Mouse (Mus musculus) urinary bladder, adult 2 months (tissue): ENCODE measurements around the gene Srxn1. TPM values are rescaled to one million over a fixed set of nuclear protein-coding genes. Genes with fewer than 3 reads are reported as not detected.

Experiments used
- DNase-seq: peaks from one replicate; pipeline ENCODE4 v3.0.0; 2022; ENCODE audit warnings: low spot score
- polyA plus RNA-seq: library from polyadenylated mRNA; depleted of rRNA; stranded (reverse); fragments of >200 nt; gene quantifications from 2 replicates; pipeline ENCODE4 v1.2.3, GENCODE M21; 2012

Srxn1 gene
- polyA plus RNA-seq, 1 experiment = 46.3 TPM

DNA sequence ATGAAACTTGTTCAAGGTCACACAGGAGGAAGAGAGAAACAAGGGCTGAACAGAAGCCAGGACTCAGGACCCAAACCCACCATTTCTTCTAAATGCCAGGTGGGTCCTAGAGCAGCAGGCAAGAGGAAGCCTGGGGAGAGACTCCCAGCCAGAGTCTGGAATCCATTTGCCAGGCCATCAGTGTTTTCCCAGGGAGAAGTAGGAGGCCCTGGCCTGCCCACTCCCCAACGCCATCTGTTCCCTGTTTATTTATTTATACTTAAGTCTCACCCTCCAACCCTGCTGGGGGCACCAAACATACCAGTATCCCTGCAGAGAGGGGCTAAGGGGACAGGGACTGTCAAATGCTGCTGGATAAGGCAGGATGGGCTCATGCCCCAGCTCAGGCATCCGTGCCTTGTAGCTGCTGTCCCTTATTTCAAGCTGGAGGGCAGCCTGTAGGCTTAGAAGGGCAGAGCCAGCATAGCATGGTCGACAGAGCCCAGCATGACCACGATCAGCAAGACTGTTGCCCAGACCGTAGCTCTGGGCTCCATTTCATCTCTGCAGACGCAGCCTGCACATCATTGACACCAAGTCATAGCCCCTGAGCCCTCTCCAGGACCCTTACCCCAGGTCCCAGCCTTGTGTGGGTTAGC is 14.0 kb downstream of the Srxn1 start:
- DNase-seq = no peak

DNA sequence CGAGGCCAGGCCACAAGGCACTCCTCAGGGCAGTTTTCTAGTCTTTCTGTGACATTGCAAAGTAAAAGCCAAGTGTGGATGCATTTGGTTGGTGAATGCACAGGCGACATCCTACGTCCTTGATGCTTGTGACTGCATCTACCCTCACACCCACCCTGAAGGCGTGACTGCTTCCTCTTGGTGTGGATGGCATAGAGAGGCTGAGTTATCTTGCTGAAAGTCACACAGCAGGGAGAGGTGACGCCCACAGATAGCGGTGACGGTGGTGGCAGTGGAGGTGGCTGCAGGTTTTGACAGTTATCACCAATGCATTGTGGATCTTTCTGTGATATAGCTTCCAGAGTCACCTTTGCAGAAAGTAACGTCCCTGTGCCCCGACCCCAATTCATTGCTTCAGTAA is 17.6 kb downstream of the Srxn1 start:
- DNase-seq = no peak

DNA sequence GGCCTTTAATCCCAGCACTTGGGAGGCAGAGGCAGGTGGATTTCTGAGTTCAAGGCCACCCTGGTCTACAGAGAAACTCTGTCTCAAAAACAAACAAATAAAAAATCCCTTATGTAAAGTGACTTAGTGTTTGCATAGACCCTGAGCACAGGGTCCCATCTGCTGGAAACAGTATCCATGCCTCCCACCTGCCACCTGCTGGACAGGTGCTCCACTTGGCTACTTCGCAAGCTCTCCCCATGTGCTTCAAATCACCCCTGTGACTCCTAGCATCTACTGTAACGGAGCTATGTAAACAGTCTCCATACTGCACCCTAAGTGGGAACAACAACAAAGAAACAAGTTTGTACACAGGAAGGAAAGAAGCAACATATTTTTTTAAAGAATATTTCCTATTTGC is 23.3 kb downstream of the Srxn1 start:
- no peak for DNase-seq

DNA sequence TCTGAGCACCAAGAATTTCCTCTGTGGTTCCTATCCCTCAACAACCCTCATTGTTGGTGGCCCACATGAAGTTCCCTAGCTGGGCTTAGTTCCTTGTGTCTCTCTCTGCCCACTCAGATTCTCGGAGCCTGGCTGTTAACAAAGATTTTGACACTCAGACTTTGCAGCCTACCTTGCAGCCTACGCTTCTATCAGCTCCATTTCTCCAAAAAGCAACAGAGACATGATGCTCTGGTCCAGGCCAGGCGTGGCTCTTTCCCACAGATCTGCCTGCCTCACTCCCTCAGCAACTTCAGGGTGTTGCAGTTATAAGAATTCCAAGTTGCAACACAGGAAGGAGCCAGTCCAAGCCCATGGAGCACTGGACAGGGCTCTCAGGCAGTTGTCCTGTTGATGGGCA is 24.5 kb downstream of the Srxn1 start:
- no peak for DNase-seq

DNA sequence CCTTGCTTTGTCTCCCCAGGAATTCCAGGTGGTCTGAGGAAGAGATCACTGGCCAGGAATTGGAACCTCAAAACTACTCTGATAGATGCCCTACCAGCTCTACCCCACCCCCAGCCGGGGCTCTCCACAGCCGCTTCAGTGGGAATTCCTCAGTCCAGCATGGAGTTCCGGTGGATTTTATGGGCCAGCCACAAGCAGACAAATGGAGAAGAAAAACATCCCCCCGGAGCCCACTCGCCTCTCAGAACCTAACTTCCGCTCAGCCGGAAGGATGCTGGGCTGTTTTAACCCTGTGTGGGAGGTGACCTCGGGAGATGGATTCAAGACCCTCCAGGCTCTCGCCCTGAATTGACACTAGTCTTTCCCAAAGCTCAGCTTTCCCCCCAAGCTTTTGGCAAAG is 26.7 kb downstream of the Srxn1 start:
- no peak for DNase-seq

DNA sequence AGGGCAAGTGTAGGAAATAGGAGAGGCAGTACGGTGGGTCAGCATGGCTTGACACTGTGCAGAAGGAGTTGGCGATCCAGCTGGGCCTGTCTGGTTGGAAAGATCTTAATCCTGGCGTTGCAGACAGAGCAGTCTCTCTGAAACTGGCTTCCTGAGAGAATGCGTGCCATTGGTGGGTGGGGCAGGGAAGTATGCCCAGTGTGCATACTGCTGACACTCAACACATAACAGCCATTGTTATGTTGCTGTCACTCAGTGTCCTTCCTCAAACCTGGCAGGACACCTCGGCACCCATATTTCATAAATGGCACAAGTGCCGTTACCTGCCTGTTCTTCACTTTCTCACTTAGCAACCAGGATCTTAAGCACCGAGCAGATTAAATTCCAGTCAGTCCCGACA is 27.4 kb downstream of the Srxn1 start:
- no peak for DNase-seq

DNA sequence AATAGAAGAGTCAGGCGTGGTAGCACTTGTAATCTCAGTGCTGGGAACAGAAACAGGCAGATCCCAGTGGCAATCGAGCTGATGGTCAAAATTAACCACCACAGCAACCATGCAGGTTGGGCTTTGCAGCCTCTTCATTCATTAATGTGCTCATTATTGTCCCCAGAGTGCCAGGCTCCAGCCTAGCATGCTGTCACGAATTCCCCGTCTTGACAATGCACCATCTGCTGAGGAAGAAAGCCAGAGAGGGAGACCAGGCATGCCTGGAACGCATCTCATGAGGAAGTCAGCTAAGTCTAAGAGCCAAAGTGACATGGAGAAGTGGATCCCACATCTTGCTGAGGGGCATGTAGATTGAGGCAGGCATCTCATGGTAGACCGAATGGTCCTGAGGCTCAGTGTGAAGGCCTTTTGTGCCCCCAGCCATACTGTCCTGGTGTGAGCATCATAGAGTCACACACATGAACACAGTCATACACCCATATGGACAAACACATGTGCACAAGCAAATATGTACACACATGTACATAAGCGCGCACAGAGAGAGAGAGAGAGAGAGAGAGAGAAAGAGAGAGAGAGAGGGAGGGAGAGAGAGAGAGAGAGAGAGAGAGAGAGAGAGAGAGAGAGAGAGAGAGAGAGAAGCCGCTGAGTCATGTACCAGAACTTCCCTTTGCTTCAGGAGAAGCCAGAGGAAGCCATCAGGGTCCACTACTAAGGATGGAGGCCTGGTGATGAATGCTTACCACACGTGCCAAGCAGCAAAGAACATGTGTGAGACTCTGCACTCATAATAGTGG is 34.1 kb downstream of the Srxn1 start:
- no peak for DNase-seq

DNA sequence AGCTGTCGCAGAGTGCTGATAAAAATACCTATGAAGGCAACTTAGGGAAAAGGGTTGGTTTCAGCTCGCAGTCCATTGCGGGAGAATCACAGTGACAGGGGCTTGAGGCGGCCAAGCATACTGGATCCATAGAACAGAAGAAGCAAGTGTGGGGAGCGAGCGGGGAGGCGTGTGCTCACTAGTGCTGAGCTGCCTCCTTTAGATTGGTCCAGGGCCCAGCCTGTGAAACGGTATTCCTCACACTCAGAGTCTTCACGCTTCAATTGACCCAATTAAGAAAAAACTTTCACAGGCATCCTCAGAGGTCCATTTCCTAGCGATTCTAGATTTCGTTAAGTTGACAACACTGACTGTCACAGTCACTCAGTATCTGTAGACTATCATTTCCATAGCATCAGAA is 35.6 kb downstream of the Srxn1 start:
- no peak for DNase-seq

DNA sequence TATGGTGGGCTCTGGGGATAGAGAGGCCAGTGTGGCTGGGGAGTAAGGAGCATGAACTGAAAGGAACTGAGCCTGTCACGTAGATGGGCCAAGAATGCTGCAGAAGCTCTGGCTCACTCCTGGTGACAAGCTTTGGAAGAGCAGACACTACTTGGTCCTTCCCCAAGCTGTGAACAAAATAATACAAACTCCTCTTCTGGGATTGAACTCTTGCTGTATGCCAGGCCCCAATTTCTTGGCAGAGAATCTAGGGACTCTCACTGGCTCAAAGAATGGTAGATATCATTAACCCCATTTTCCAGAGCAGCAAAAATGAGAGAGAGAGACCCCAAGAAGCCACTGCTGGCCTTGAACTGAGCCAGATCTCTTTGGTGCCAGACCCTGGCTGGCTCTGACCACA is 36.2 kb downstream of the Srxn1 start:
- DNase-seq = no peak

DNA sequence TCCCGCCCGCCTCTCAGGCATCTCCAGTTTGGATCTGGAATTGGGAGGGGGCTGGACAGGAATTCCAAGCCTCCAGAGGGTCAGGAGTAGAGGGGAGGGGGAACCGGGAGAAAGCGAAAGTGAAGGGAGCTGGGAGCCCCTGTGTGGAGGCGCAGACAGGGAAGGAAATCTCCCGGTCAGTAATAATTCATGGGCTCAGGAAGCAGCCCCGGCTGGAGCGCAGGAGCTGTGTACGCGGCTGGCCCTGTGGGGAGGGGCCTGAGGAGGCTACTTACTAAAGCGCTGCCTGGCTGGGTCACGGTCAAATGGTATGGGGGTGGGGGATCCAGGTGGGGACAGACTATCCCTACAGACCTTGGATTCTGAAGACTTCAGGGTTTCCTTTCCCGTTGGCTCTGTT is 36.7 kb downstream of the Srxn1 start:
- DNase-seq = no peak

DNA sequence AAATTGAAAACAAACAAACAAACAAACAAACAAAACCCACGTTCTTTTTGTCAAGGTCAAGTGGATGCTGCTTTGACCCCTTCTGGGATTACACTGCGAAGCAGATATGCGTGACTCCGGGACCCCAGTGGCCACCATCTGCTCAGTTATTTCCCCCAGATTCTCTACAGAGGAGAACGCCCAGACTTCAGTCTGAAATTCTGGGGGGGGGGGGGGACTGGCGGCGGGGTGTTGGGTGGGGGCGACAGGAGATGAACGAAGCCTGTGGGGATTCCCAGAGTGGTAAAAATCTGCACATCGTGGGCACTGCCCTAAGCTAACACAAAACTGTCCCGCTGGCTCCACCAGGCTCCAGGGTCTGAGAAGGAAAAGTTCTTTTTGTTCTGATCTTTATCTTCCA is 37.3 kb downstream of the Srxn1 start:
- DNase-seq = no peak

DNA sequence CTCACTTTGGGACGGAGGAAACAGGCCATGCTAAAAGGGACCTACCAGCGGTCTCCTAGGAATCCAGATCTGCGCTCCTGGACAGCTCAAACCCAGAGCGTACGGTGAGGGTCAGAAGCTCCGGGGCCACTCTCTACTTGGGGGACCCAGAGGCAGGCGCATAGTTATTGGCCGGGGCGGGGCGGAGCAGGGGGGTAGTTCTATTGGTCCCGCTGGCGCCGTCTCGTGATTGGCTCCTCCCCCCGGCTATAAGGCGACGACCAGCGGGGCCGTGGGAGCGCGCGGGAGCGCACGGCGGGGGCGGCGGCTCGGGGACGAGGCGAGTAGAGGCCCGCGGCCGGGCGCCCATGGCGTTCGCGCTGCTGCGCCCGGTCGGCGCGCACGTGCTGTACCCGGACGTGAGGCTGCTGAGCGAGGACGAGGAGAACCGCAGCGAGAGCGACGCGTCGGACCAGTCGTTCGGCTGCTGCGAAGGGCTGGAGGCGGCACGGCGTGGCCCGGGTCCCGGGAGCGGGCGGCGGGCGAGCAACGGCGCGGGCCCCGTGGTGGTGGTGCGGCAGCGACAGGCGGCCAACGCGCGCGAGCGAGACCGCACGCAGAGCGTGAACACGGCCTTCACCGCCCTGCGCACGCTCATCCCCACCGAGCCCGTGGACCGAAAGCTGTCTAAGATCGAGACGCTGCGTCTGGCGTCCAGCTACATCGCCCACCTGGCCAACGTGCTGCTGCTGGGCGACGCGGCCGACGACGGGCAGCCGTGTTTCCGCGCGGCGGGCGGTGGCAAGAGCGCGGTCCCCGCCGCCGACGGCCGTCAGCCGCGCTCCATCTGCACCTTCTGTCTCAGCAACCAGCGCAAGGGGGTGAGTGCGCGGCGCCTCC is 38.2 kb downstream of the Srxn1 start, which contains the start of gene Tcf15:
Gene Tcf15 (plus strand): TSS at position 283 of the 879 bp plus-strand sequence.
- DNase-seq = no peak

DNA sequence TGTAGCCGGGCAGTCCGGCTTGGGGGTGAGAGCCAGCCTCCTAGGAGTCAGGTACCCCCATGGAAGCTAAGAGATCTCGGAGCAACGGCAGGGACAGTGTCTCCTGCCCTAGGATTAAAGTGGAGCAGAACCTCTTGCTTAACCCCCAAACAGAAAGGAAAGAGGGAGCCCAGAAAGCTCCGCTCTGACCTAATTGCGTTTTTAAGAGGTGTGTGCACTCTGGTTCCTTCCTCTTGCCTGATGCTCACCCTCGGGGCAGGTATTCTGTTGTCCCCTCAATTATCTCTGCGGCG is 38.8 kb downstream of the Srxn1 start:
- DNase-seq = no peak

DNA sequence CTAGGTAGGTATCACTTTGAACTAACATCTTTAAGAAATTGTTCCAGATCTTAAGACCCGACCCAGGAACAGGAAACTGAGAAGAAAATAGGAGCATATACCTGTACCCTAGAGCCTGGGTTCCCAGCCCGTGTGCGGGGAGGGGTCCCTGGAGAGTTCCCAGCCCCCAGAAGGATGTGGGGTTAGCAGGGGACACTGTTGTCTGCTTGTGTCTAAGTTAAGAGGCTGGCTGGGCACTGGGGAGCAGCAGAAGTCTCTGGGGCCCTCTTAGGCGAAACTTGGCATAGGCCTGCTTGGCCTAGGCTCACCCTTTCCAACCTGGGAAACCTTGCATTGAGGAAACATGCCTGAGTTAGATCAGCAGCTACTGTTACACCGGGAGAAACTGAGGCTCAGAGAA is 39.2 kb downstream of the Srxn1 start:
- DNase-seq = no peak

DNA sequence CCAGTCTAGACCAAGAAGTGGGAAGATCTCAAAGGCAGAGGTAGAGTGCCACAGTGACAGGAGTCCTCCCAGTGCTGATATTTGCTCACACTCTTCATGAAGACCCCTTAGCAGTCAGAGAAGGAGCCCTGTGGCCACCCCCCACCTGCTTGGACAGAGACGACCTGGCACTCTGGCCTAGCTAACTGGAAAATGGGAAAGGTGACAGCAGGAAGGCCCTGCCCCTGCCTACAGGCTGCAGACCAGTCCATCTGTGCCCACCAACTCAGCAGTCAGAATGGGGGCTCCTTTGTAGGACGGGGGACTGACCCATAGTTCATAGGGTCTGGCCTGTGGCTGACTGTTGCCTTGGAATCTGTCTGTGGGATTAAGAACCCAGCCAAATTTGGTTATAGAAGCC is 40.4 kb downstream of the Srxn1 start:
- DNase-seq = no peak

DNA sequence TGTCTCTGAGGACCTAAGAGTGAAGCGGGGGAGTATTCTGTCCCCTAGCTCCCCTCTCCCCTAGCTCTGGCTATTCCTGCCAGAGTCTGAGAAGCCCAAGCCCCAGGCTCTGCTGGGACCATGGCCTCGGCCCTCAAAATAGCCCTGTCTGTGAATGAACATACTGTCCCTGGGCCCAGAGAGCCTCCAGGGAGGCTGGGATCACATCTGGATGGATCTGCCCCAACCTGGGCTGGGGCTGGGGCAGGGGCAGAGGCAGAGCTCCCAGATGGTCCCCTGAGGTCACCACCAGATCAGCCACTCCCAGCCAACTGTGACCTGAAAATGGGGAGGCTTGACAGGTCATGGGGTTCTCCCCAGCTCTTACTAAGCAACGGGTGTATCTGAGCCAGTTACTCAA is 41.8 kb downstream of the Srxn1 start:
- no peak for DNase-seq

DNA sequence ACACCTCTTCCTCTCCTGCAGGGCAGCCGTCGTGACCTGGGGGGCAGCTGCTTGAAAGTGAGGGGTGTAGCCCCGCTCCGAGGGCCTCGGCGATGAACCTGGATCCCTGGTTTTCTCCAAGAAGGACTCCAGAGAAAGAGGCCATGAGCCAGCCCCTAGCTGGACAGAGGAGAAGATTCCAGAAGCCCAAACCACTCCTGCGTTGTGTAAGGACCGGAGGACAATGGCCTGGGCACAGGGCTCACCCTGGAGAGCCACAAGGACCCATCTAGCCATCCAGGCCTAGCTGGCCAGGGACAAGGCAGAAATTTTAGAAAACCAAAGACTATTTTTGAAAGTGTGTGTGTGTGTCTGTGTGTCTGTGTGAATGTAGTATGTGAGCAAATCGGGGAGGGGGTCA is 43.4 kb downstream of the Srxn1 start:
- DNase-seq = no peak

DNA sequence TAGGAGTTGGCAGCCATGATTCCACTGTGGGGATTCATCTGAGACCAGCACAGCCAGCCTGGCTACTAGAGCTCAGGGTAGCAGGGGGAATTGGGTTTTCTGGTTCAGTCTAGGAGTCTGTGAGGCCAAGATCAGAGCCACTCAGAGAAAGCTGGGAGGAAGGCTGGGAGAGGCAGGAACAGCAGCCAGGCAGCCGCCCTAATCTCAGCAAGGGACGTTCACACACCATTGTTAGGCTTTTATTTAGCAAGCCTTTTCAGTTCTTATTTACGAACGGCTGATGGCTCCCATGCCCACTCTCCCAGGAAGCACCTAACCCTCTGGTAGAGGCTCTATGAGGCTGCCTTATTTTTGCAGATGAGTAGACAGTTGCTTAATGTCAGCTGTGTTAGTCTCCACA is 44.6 kb downstream of the Srxn1 start:
- no peak for DNase-seq

DNA sequence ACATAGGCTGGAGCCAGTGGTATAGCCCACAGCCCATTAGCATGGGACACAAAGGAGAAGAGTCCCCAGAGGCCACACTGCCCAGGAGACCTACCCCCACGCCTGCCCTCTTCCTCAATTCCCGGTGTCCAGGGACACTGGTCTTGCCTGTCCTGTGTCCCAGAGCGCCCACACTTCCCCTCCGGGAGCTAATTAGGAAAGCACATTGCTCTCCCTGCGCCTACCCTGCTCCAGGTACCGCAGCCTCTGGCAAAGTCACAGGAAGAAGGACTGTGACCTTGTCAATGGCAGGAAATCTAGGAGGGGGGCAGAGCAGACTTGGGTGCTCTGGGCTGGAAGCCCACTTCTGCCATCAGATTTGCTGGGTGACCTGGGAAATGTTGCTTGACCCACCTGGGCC is 45.1 kb downstream of the Srxn1 start:
- no peak for DNase-seq

DNA sequence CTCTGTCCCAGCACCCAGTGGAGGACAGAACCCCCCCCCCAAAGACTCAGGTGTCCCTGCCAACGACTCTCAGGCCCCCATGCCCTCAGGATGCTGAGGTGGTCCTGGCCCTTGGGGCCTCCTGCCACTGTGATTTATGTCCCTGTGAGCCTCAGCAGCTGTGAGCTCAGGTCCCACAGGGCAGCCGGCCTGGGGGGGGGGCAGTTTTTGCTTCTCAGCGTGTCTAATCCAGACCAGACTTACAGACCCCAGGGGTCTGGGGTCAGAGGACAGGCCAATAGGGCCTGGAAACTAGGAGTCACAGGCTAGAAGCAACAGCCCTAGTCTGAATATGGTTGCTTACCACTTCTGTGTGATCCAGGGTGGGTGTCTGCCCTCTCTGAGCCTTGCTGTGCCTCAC is 48.0 kb downstream of the Srxn1 start:
- no peak for DNase-seq

DNA sequence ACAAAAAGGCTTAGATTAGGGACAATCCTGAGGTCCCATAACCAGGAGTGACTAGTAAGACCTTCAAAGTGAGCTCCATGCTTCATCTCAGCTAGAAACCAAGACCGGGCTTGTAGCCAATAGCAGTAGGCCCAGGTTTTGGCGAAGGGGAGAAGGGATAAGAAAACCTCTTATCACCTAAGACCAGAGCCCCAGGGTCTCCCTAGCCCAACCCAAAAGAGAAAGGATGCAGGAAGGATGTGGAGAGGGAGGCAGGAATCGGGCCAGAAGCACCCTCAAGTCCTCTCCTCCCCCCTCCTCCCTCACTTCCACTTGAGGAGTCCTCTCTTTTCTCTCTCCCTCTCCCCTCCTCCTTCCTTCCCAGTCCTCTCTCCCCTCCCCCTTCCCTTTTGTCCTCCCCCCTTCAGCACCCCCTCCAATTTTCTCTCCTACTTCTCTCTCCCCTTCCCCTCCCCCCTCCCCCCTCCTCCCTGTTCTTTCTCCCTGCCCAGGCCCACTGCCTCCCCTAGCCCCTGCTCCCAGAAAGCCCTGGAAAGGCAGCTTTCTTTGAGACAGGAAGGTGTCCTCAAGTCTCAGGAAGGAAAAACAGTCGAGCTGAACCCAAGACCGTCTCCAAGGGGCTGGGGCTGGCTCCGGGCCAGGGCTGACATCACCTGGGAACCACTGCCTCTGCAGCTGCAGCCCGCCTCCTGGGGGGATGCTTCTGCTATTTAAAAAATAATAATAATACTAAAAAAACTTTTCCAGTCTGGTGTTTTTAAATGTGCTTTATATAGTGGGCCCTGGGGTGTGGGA is 50.3 kb downstream of the Srxn1 start:
- no peak for DNase-seq

DNA sequence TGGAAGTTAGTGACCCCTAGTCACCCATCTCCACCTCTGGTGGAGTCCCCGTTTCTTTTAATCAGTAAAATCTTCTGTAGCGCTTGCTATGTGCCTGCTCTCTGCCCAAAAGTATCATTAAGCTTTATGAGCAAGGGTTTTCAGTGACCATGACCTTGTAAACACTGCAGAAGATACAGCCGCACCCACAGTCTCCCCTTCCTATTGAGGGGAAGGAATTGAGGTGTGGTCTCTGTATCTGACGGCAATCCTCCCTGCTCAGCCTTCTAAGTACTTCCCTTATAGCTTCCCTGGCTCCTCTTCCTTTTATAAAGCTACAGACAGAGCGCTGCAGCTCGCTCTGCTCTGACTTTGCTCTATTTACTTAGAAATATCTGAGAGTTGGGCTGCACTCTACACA is 51.2 kb downstream of the Srxn1 start:
- no peak for DNase-seq
